Mouse (Mus musculus) liver, adult 2 months (tissue): ENCODE data around the gene Ptms. TPM values are rescaled to one million over a fixed set of nuclear protein-coding genes. Genes with fewer than 3 reads are reported as not detected.

Experiments used
- DNase-seq: peaks from one replicate; pipeline ENCODE4 v3.0.0-alpha.2; 2011; ENCODE audit warnings: low read depth, low spot score; ENCODE audit errors: extremely low read depth
- H3K27ac ChIP-seq: fragments of 200-500 bp; replicated peaks from 2 replicates; pipeline ENCODE4 v1.5.1; 2012; ENCODE audit warnings: low read depth, mild to moderate bottlenecking, control low read depth, inconsistent platforms, low read length; ENCODE audit not compliant: insufficient read depth
- H3K27me3 ChIP-seq: fragments of 200-500 bp; 2 replicates; pipeline ENCODE4 v1.6.1; 2012; ENCODE audit warnings: mild to moderate bottlenecking, moderate library complexity, low read length, inconsistent platforms; ENCODE audit not compliant: control insufficient read depth, insufficient read depth
- H3K36me3 ChIP-seq: fragments of 200-500 bp; 2 replicates; pipeline ENCODE4 v1.6.1; 2012; ENCODE audit warnings: low read length, inconsistent platforms; ENCODE audit not compliant: control insufficient read depth, insufficient read depth
- H3K4me1 ChIP-seq: fragments of 200-500 bp; 2 replicates; pipeline ENCODE4 v1.6.1; 2011; ENCODE audit warnings: low read length; ENCODE audit not compliant: control insufficient read depth, insufficient read depth
- H3K4me3 ChIP-seq: fragments of 200-500 bp; 2 replicates; pipeline ENCODE4 v1.5.1; 2011; ENCODE audit warnings: low read depth, mild to moderate bottlenecking, control low read depth, low read length, moderate library complexity; ENCODE audit not compliant: insufficient read depth
- H3K79me2 ChIP-seq: fragments of 200-500 bp; 2 replicates; pipeline ENCODE4 v1.6.1; 2012; ENCODE audit warnings: inconsistent platforms, mild to moderate bottlenecking, low read length, moderate library complexity; ENCODE audit not compliant: control insufficient read depth, insufficient read depth
- H3K9ac ChIP-seq: fragments of 200-500 bp; 2 replicates; pipeline ENCODE4 v1.6.1; 2012; ENCODE audit warnings: low read depth, mild to moderate bottlenecking, control low read depth, inconsistent platforms, low read length
- CTCF ChIP-seq: fragments of 200-500 bp; IDR thresholded peaks from 2 replicates; pipeline ENCODE4 v1.5.1; 2011; ENCODE audit warnings: low read depth, low read length, control low read depth
- POLR2A ChIP-seq: fragments of 200-500 bp; IDR thresholded peaks from 2 replicates; pipeline ENCODE4 v1.6.1; 2011; ENCODE audit warnings: low read length, control low read depth; ENCODE audit not compliant: insufficient read depth; ENCODE audit errors: extremely low read depth
- WGBS: fragments of 180-500 bp; shearing (Covaris S2); methylation state at CpG from one replicate; pipeline ENCODE4 v1.1.7; 2018; 5-methylcytosine and 5-hydroxymethylcytosine counted together
- polyA plus RNA-seq: library from polyadenylated mRNA; depleted of rRNA; stranded (reverse); fragments of >200 nt; gene quantifications from 2 replicates; pipeline ENCODE4 v1.2.3, GENCODE M21; 2012
- total RNA-seq: library from RNA; depleted of rRNA; stranded (reverse); fragments of >200 nt; gene quantifications from 2 replicates; pipeline ENCODE4 v1.2.3, GENCODE M21; 2014

Gene Ptms
- total and polyA plus RNA-seq, 2 experiments: 80.7 to 2,256 TPM

GRCm38 (mm10) chr6:124964638-124965037 lies 44.7 kb upstream of the Ptms start:
- H3K79me2 ChIP-seq: peaks cover 3% of the 10 kb centered on the region; the same call in 1 of the 2 replicates
- peak overlapping the region; percentile 78 for H3K27ac ChIP-seq
- H3K27me3 ChIP-seq: no peaks in the 10 kb centered on the region
- H3K36me3 ChIP-seq: peaks cover 4% of the 10 kb centered on the region; the same call in 1 of the 2 replicates
- H3K4me3 ChIP-seq: peak overlapping the region; percentile 79
- 22% methylated on average over 16 of the region's 16 CpGs for WGBS
- H3K9ac ChIP-seq: peak overlapping the region; percentile 82
- TF ChIP-seq POLR2A (0 out of 2 replicates have a peak, but pooled peaks have one; percentile 4), CTCF (no peak)
- DNase-seq: no peak
- peaks cover 10% of the 10 kb centered on the region for H3K4me1 ChIP-seq

GRCm38 (mm10) chr6:124961021-124961420 lies 41.1 kb upstream of the Ptms start:
- Histone ChIP-seq H3K36me3 (peaks cover 22% of the 10 kb centered on the region), H3K27ac (no peak overlapping the region), H3K27me3 (no peaks in the 10 kb centered on the region), H3K4me3 (no peak overlapping the region), H3K4me1 (peaks cover 6% of the 10 kb centered on the region; the same call in 1 of the 2 replicates), H3K9ac (no peak overlapping the region), H3K79me2 (peaks cover 3% of the 10 kb centered on the region; the same call in 1 of the 2 replicates)
- TF ChIP-seq POLR2A (no peak), CTCF (no peak)
- WGBS: 92% methylated on average over 12 of the region's 12 CpGs
- DNase-seq: no peak

GRCm38 (mm10) chr6:124959960-124960359 lies 40.1 kb upstream of the Ptms start:
- TF ChIP-seq POLR2A (no peak), CTCF (no peak)
- WGBS: 95% methylated on average over 13 of the region's 13 CpGs
- H3K79me2 ChIP-seq: peaks cover 2% of the 10 kb centered on the region; the same call in 1 of the 2 replicates
- H3K9ac ChIP-seq: no peak overlapping the region
- H3K36me3 ChIP-seq: peaks cover 22% of the 10 kb centered on the region
- no peak for DNase-seq
- H3K4me1 ChIP-seq: peaks cover 6% of the 10 kb centered on the region; the same call in 1 of the 2 replicates
- no peak overlapping the region for H3K4me3 ChIP-seq
- H3K27ac ChIP-seq: no peak overlapping the region
- no peaks in the 10 kb centered on the region for H3K27me3 ChIP-seq

GRCm38 (mm10) chr6:124958127-124958526 lies 38.2 kb upstream of the Ptms start:
- no peak for DNase-seq
- 83% methylated on average over 3 of the region's 3 CpGs for WGBS
- Histone ChIP-seq H3K27ac (no peak overlapping the region), H3K9ac (no peak overlapping the region), H3K4me1 (no peaks in the 10 kb centered on the region), H3K36me3 (peaks cover 22% of the 10 kb centered on the region), H3K4me3 (no peak overlapping the region), H3K27me3 (no peaks in the 10 kb centered on the region), H3K79me2 (no peaks in the 10 kb centered on the region)
- TF ChIP-seq POLR2A (no peak), CTCF (no peak)

GRCm38 (mm10) chr6:124955212-124955611 lies 35.3 kb upstream of the Ptms start:
- Histone ChIP-seq H3K4me3 (no peak overlapping the region), H3K27ac (no peak overlapping the region), H3K4me1 (no peaks in the 10 kb centered on the region), H3K27me3 (no peaks in the 10 kb centered on the region), H3K79me2 (no peaks in the 10 kb centered on the region), H3K36me3 (peaks cover 19% of the 10 kb centered on the region), H3K9ac (no peak overlapping the region)
- TF ChIP-seq CTCF (no peak), POLR2A (no peak)
- 93% methylated on average over 4 of the region's 4 CpGs for WGBS
- no peak for DNase-seq

GRCm38 (mm10) chr6:124953991-124954715 lies 34.2 kb upstream of the Ptms start:
- Histone ChIP-seq H3K4me3 (no peak overlapping the region), H3K27ac (no peak overlapping the region), H3K79me2 (no peaks in the 10 kb centered on the region), H3K9ac (no peak overlapping the region), H3K36me3 (peaks cover 15% of the 10 kb centered on the region), H3K27me3 (no peaks in the 10 kb centered on the region), H3K4me1 (no peaks in the 10 kb centered on the region)
- TF ChIP-seq CTCF (no peak), POLR2A (no peak)
- WGBS: 89% methylated on average over 2 of the region's 2 CpGs
- no peak for DNase-seq
